ENCODE assay signal across 12 mouse cellular contexts in the genomic region with DNA sequence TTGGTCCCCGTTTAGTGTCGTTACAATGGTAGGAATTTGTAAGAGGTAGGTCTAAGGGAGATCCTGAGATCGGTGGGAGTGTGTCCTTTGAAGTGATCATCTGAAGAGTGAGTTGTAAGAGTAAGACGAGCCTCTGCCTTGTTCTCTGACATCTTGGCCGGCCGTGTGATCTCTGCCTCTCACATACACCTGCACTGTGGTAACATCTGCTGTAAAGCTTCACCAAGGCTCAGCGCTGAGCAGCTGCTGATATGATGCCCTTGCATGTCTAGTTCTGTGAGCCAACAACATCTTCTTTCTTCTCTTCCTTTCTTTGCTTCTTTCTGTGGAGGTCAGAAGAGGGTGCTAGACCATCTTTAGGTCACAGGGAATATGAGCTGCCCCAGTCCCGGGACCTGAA. TPM values are rescaled to one million over a fixed set of nuclear protein-coding genes. Genes with fewer than 3 reads are reported as not detected.
DNase-seq lines count a peak whose midpoint lies in the region.
"Had no signal": no experiment of that assay in that cellular context is flagged by ENCODE, and none has a peak within 500 bp of the region (broad histone marks: within the 10 kb centered on the region; RNA-seq: fewer than 3 reads in every experiment).

No protein-coding gene starts in this region.

- intact Hi-C loops in heart, postnatal 36 days (cut with DNase I) = no loop called here

- DNase-seq in heart, adult 11 months = peak; percentile 10
- no peak for DNase-seq in heart, postnatal 36 days
- DNase-seq in thymus, postnatal 14 days = peak; percentile 61
- peak; percentile 57 for DNase-seq in thymus, postnatal 4 days
- no peak for DNase-seq in kidney, adult 11 months
- DNase-seq in adrenal gland, postnatal 14 days = no peak
- DNase-seq: adrenal gland, postnatal 10 days; cerebellum, adult 11 months; cerebellum, adult 8-10 months; cerebellum, postnatal 10 days; gastrocnemius, postnatal 10 days; gastrocnemius, postnatal 36 days had no signal

RNA-seq across cellular contexts. Expression of a gene that starts 41.7 kb away (rescaled TPM):
- total RNA-seq in heart, postnatal 36 days (2021) = under 1 TPM; 0.53 to 0.60 TPM
- total RNA-seq in adrenal gland, postnatal 14 days (2021) = 1.1 and 1.6 TPM in 2 replicates

RNA-seq across cellular contexts. Expression of a gene that starts 42.7 kb away (rescaled TPM):
- total RNA-seq in heart, postnatal 36 days (2021) = 10 to 100 TPM; 14.2 to 17.6 TPM
- total RNA-seq in adrenal gland, postnatal 14 days (2021) = 22.0 and 23.1 TPM in 2 replicates

Comparison
In these comparisons a context has a peak if more than half of its experiments do, and no peak if none do; other contexts are left out.
1. DNase-seq: peak in heart, adult 11 months (single experiment), thymus, postnatal 14 days (single experiment) and thymus, postnatal 4 days (single experiment); none in heart, postnatal 36 days (0 of 2), kidney, adult 11 months (single experiment) and adrenal gland, postnatal 14 days (single experiment).